10 mouse cellular contexts compared by ENCODE assay signal in the genomic region with DNA sequence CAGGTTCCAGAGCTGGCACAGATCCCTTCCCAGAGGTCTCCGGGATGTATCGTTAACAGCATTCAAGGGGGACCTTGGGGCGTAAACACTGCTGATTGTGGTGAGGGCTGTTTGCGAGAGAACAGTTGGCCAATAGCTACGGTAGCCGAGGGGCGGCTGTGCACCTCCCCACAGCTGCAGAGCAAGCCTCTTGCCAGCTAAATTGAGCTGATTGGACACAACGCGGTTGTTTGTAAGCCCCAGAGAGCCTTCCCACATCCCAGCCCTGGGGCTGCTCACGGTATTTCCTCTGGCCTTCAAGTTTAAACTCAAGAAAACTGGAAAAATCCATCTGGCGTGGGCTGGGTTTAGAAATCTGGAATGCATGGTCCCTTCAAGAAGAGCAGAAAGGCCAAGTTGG.
DNase-seq lines count a peak whose midpoint lies in the region; ATAC-seq lines count a peak whose summit lies in the region.
"Had no signal": no experiment of that assay in that cellular context is flagged by ENCODE, and none has a peak within 500 bp of the region (broad histone marks: within the 10 kb centered on the region; RNA-seq: fewer than 3 reads in every experiment).

No protein-coding gene starts in this region.

- H3K27ac ChIP-seq in kidney, embryonic 15.5 days = no peak overlapping the region
- H3K27ac ChIP-seq in stomach, embryonic 15.5 days = peak overlapping the region; percentile 54; the same call in 1 of the 2 replicates
- H3K27ac ChIP-seq in forebrain, embryonic 16.5 days (ENCODE audit: low read length) = no peak overlapping the region
- no peak overlapping the region for H3K27ac ChIP-seq in midbrain, embryonic 15.5 days
- H3K27ac ChIP-seq: heart, embryonic 13.5 days; lung, embryonic 15.5 days had no signal

- peak; percentile 38 for DNase-seq in kidney, adult 11 months
- peak; percentile 59 to 79 for DNase-seq in gastrocnemius, adult 8-10 months (ENCODE audit: low spot score in 2 of 2)
- peak; percentile 66 for DNase-seq in kidney, postnatal 14 days
- DNase-seq in embryo, embryonic 10 days (ENCODE audit: low spot score) = no peak

- H3K9me3 ChIP-seq in kidney, embryonic 15.5 days (replicated peaks) = no peaks in the 10 kb centered on the region
- H3K9me3 ChIP-seq in stomach, embryonic 15.5 days = no peaks in the 10 kb centered on the region
- H3K9me3 ChIP-seq in forebrain, embryonic 16.5 days (ENCODE audit: control insufficient read depth, low read length) = no peaks in the 10 kb centered on the region
- no peaks in the 10 kb centered on the region for H3K9me3 ChIP-seq in midbrain, embryonic 15.5 days
- H3K9me3 ChIP-seq: heart, embryonic 13.5 days; lung, embryonic 15.5 days had no signal

- H3K4me1 ChIP-seq in kidney, embryonic 15.5 days = peaks cover 12% of the 10 kb centered on the region
- H3K4me1 ChIP-seq in stomach, embryonic 15.5 days = no peaks in the 10 kb centered on the region
- no peaks in the 10 kb centered on the region for H3K4me1 ChIP-seq in forebrain, embryonic 16.5 days (replicated peaks; ENCODE audit: control insufficient read depth, insufficient read depth, low read length)
- H3K4me1 ChIP-seq in midbrain, embryonic 15.5 days = no peaks in the 10 kb centered on the region

- 75% methylated on average over 11 of the region's 11 CpGs for WGBS in kidney, embryonic 15.5 days
- 73% methylated on average over 11 of the region's 11 CpGs for WGBS in stomach, embryonic 15.5 days
- 64% methylated on average over 11 of the region's 11 CpGs for WGBS in forebrain, embryonic 16.5 days
- 80% methylated on average over 11 of the region's 11 CpGs for whole genome bisulfite sequencing in midbrain, embryonic 15.5 days

- no peak overlapping the region for H3K4me3 ChIP-seq in kidney, embryonic 15.5 days (replicated peaks)
- no peak overlapping the region for H3K4me3 ChIP-seq in stomach, embryonic 15.5 days (replicated peaks)
- H3K4me3 ChIP-seq in forebrain, embryonic 16.5 days (replicated peaks; ENCODE audit: low read length) = no peak overlapping the region
- H3K4me3 ChIP-seq in midbrain, embryonic 15.5 days = no peak overlapping the region
- H3K4me3 ChIP-seq: heart, embryonic 13.5 days; lung, embryonic 15.5 days had no signal

- no peak for ATAC-seq in kidney, embryonic 15.5 days (replicated peaks; ENCODE audit: low FRiP score)
- no peak for ATAC-seq in stomach, embryonic 15.5 days (ENCODE audit: insufficient read depth, low FRiP score, low read depth)
- ATAC-seq in forebrain, embryonic 16.5 days = no peak
- ATAC-seq in midbrain, embryonic 15.5 days (replicated peaks) = no peak

- H3K36me3 ChIP-seq in kidney, embryonic 15.5 days = no peaks in the 10 kb centered on the region
- H3K36me3 ChIP-seq in stomach, embryonic 15.5 days = no peaks in the 10 kb centered on the region
- no peaks in the 10 kb centered on the region for H3K36me3 ChIP-seq in forebrain, embryonic 16.5 days (ENCODE audit: control insufficient read depth, insufficient read depth)
- no peaks in the 10 kb centered on the region for H3K36me3 ChIP-seq in midbrain, embryonic 15.5 days (replicated peaks)
- H3K36me3 ChIP-seq: heart, embryonic 13.5 days; lung, embryonic 15.5 days had no signal

- H3K4me2 ChIP-seq in kidney, embryonic 15.5 days = no peak overlapping the region
- no peak overlapping the region for H3K4me2 ChIP-seq in stomach, embryonic 15.5 days
- no peak overlapping the region for H3K4me2 ChIP-seq in forebrain, embryonic 16.5 days (ENCODE audit: low read length)
- H3K4me2 ChIP-seq in midbrain, embryonic 15.5 days = no peak overlapping the region
- H3K4me2 ChIP-seq: heart, embryonic 13.5 days; lung, embryonic 15.5 days had no signal

- no peak overlapping the region for H3K9ac ChIP-seq in kidney, embryonic 15.5 days
- no peak overlapping the region for H3K9ac ChIP-seq in stomach, embryonic 15.5 days
- no peak overlapping the region for H3K9ac ChIP-seq in forebrain, embryonic 16.5 days (replicated peaks; ENCODE audit: low read depth, low read length)
- no peak overlapping the region for H3K9ac ChIP-seq in midbrain, embryonic 15.5 days
- H3K9ac ChIP-seq: heart, embryonic 13.5 days; lung, embryonic 15.5 days had no signal

- H3K27me3 ChIP-seq in kidney, embryonic 15.5 days = no peaks in the 10 kb centered on the region
- no peaks in the 10 kb centered on the region for H3K27me3 ChIP-seq in stomach, embryonic 15.5 days (replicated peaks)
- H3K27me3 ChIP-seq in forebrain, embryonic 16.5 days (replicated peaks; ENCODE audit: control insufficient read depth, insufficient read depth, low read length) = no peaks in the 10 kb centered on the region
- H3K27me3 ChIP-seq in midbrain, embryonic 15.5 days (replicated peaks) = no peaks in the 10 kb centered on the region
- H3K27me3 ChIP-seq: heart, embryonic 13.5 days; lung, embryonic 15.5 days had no signal
